Mouse (Mus musculus) spleen, adult 2 months (tissue): ENCODE results near the gene Sema3a. TPM values are rescaled to one million over a fixed set of nuclear protein-coding genes. Genes with fewer than 3 reads are reported as not detected.

Source experiments
- DNase-seq, 2 experiments: peaks; one replicate each; pipeline versions ENCODE4 v3.0.0 to v3.0.0-alpha.2; 2012 to 2021; ENCODE audit warnings: low spot score in 2 of 2, low read depth in 1 of 2
- H3K27ac ChIP-seq: fragments of 200-500 bp; 2 replicates; pipeline ENCODE4 v1.5.1; 2012; ENCODE audit warnings: low read length, inconsistent platforms; ENCODE audit not compliant: insufficient read depth
- H3K27me3 ChIP-seq: fragments of 200-500 bp; 2 replicates; pipeline ENCODE4 v1.6.1; 2012; ENCODE audit warnings: mild to moderate bottlenecking, moderate library complexity, low read length, inconsistent platforms; ENCODE audit not compliant: control insufficient read depth, insufficient read depth
- H3K36me3 ChIP-seq: fragments of 200-500 bp; 2 replicates; pipeline ENCODE4 v1.6.1; 2012; ENCODE audit warnings: mild to moderate bottlenecking, low read length, inconsistent platforms; ENCODE audit not compliant: control insufficient read depth, insufficient read depth
- H3K4me1 ChIP-seq: fragments of 200-500 bp; 2 replicates; pipeline ENCODE4 v1.6.1; 2011; ENCODE audit warnings: inconsistent platforms; ENCODE audit not compliant: control insufficient read depth, insufficient read depth, insufficient read length
- H3K4me3 ChIP-seq: fragments of 200-500 bp; 2 replicates; pipeline ENCODE4 v1.5.1; 2011; ENCODE audit warnings: mild to moderate bottlenecking, inconsistent platforms; ENCODE audit not compliant: insufficient read depth, insufficient read length; ENCODE audit errors: extremely low read depth
- CTCF ChIP-seq: fragments of 200-500 bp; IDR thresholded peaks from 2 replicates; pipeline ENCODE4 v1.5.1; 2011; ENCODE audit warnings: mild to moderate bottlenecking, inconsistent platforms; ENCODE audit not compliant: insufficient read depth, insufficient read length, insufficient replicate concordance; ENCODE audit errors: extremely low read depth
- POLR2A ChIP-seq: fragments of 200-500 bp; IDR thresholded peaks from 2 replicates; pipeline ENCODE4 v1.6.1; 2011; ENCODE audit warnings: low read depth, low read length, inconsistent platforms
- WGBS: fragments of 180-500 bp; shearing (Covaris S2); methylation state at CpG from one replicate; pipeline ENCODE4 v1.1.7; 2018; 5-methylcytosine and 5-hydroxymethylcytosine counted together
- polyA plus RNA-seq: library from polyadenylated mRNA; depleted of rRNA; stranded (reverse); fragments of >200 nt; gene quantifications from 2 replicates; pipeline ENCODE4 v1.2.3, GENCODE M21; 2012; rRNA removed

The Sema3a gene
- 2.4 and 2.5 TPM in 2 replicates for polyA plus RNA-seq

DNA sequence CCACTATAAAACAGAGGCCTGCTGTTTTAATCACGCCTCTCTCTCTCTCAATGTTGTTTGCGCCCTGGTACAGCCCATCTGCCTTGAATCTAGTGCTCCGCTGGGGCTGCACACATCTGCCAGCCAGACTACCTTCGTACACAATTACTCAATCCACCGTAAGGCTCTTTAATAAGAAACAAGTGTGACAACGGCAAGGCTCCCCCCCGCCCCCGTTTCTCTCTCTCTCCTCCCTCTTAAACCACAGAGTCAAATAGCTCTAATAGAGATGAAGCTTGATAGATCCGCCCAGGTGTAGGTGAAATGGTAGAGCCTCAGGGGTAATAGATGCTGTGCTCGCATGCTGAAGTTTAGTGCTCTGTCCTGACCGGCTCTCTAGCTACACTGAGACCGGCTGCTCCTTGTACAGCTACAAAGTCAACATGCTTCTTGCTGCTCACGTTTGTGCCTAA is at the start of gene Sema3a:
Gene Sema3a, plus strand, starts transcription at position 174 of the 452 bp plus-strand sequence.
- Histone ChIP-seq H3K4me3 (no peak within 1 kb of the TSS), H3K36me3 (no peaks in the 10 kb centered on the region), H3K4me1 (no peaks in the 10 kb centered on the region), H3K27ac (no peak within 1 kb of the TSS), H3K27me3 (no peaks in the 10 kb centered on the region)
- 89% methylated on average over 13 of the region's 13 CpGs for WGBS
- DNase-seq, result no peak
- TF ChIP-seq POLR2A (no peak), CTCF (no peak)

- TF ChIP-seq CTCF (no peak), POLR2A (no peak)
- no peaks in the 10 kb centered on the region for H3K36me3 ChIP-seq
- no peaks in the 10 kb centered on the region for H3K4me1 ChIP-seq
- no peaks in the 10 kb centered on the region for H3K27me3 ChIP-seq
- no peak for DNase-seq
- WGBS, result 83% methylated on average over 6 of the region's 6 CpGs
- no peak overlapping the region for H3K27ac ChIP-seq
- H3K4me3 ChIP-seq, result no peak overlapping the region
Measured at GRCm38 (mm10) chr5:13084777-13085439, 40.3 kb upstream of the Sema3a start.

- H3K27ac ChIP-seq, result no peak overlapping the region
- no peaks in the 10 kb centered on the region for H3K36me3 ChIP-seq
- TF ChIP-seq POLR2A (no peak), CTCF (no peak)
- H3K4me3 ChIP-seq, result no peak overlapping the region
- H3K27me3 ChIP-seq, result no peaks in the 10 kb centered on the region
- 84% methylated on average over 1 of the region's 1 CpGs for WGBS
- DNase-seq, result no peak
- no peaks in the 10 kb centered on the region for H3K4me1 ChIP-seq
Measured at GRCm38 (mm10) chr5:13090431-13090830, 34.8 kb upstream of the Sema3a start.

DNA sequence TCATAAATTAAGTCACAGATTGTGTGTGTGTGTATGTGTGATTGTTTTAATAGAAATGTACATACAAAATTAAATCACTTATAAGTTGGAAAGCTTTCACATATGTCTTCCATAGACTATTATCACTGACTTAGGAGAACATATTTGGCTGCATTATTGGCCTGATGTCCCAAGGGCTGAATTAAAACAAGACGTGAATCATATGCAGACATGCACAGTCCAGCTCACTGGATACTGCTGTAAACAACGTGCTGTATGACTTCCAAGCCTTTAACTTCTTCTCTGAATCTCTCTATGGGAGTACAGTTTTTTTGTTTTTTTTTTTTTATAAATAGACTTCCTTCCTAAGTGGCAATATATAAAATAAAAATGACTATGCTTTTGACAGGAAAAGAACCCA is 15.7 kb upstream of the Sema3a start:
- no peaks in the 10 kb centered on the region for H3K36me3 ChIP-seq
- H3K27ac ChIP-seq, result no peak overlapping the region
- no peak for TF ChIP-seq CTCF
- no peak for TF ChIP-seq POLR2A
- H3K4me1 ChIP-seq, result no peaks in the 10 kb centered on the region
- DNase-seq, result no peak
- WGBS, result 40% methylated on average over 2 of the region's 2 CpGs
- H3K4me3 ChIP-seq, result no peak overlapping the region
- H3K27me3 ChIP-seq, result no peaks in the 10 kb centered on the region

DNA sequence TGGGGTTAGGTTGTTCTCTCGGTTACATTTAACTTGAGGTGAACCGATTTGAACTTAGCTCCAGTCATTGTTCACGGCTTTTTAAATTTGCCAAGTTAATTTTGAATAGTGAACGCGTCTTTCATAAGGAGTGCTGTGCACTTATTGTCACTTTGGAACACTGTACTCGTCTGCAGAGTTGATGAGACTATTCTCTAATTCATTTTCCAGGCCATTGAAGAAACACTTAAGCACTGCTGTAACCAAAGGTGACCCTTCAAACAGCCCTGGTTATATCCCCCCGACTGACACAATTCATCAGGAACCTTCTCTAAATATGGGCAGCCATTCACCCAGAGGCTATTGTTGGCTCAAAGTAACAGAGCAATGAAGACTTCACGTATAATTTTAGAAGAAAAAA is 8.0 kb upstream of the Sema3a start:
- no peaks in the 10 kb centered on the region for H3K4me1 ChIP-seq
- DNase-seq, result no peak
- no peak overlapping the region for H3K4me3 ChIP-seq
- H3K27ac ChIP-seq, result no peak overlapping the region
- no peaks in the 10 kb centered on the region for H3K27me3 ChIP-seq
- TF ChIP-seq POLR2A (no peak), CTCF (no peak)
- H3K36me3 ChIP-seq, result no peaks in the 10 kb centered on the region
- WGBS, result 84% methylated on average over 8 of the region's 8 CpGs

- TF ChIP-seq POLR2A, result no peak
- TF ChIP-seq CTCF, result no peak
Measured at GRCm38 (mm10) chr5:13125757-13126156, 543 bp downstream of the Sema3a start.

DNA sequence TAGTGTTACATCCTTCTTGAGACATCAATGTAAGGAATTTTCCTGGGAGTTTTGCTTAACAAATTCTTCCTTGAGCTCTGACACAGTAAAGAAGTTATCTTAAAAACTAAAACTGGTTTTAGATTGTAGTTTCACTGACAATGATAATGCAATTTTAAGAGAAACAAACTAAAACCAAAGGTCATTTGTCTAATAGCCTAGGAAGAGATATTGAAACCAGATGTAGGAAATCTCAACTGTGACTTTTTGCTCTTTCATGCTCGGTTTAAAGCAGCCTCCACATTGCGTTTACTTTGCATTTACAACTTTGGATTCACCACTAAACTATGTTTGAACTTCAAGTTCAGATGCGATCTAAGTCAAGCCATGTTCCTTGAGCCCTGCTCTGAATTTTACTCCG is 982 bp downstream of the Sema3a start:
- no peak overlapping the region for H3K27ac ChIP-seq
- no peaks in the 10 kb centered on the region for H3K36me3 ChIP-seq
- no peaks in the 10 kb centered on the region for H3K4me1 ChIP-seq
- no peak for DNase-seq
- H3K27me3 ChIP-seq, result no peaks in the 10 kb centered on the region
- TF ChIP-seq POLR2A (no peak), CTCF (no peak)
- 87% methylated on average over 4 of the region's 4 CpGs for WGBS
- H3K4me3 ChIP-seq, result no peak overlapping the region

More at GRCm38 (mm10) chr5:13125757-13126156, 543 bp downstream of the Sema3a start:
- DNase-seq, result no peak
- H3K27me3 ChIP-seq, result no peaks in the 10 kb centered on the region
- 83% methylated on average over 9 of the region's 9 CpGs for WGBS
- no peaks in the 10 kb centered on the region for H3K4me1 ChIP-seq
- H3K4me3 ChIP-seq, result no peak overlapping the region
- no peak overlapping the region for H3K27ac ChIP-seq
- H3K36me3 ChIP-seq, result no peaks in the 10 kb centered on the region
